Mouse (Mus musculus) neural tube, embryonic 11.5 days (tissue): ENCODE measurements at regions not wholly inside any gene's neighbourhood (a gene's known extent, or its start where the extent isn't known, plus 50 kb on each side); places are given as distances from the start of the nearest gene placed in this dataset.

ENCODE experiments used
- ATAC-seq: fragments of 200-750 bp; cut with Nextera tagmentation; 2 replicates; pipeline ENCODE4 v1.8.0; 2017; ENCODE audit warnings: moderate number of reproducible peaks, mild to moderate bottlenecking, moderate TSS enrichment, moderate library complexity; ENCODE audit not compliant: insufficient read depth, low FRiP score, low TSS enrichment
- DNase-seq: peaks from one replicate; pipeline ENCODE4 v3.0.0-alpha.2; 2015; ENCODE audit warnings: low spot score
- H3K27ac ChIP-seq: fragments of 300-500 bp; sonication (generic); 2 replicates; pipeline ENCODE4 v1.5.1; 2014; ENCODE audit warnings: low read depth, mild to moderate bottlenecking, low read length
- H3K27me3 ChIP-seq: fragments of 300-500 bp; sonication (generic); 2 replicates; pipeline ENCODE4 v1.6.1; 2014; ENCODE audit warnings: mild to moderate bottlenecking, low read length, mixed read lengths; ENCODE audit not compliant: control insufficient read depth, insufficient read depth
- H3K36me3 ChIP-seq: fragments of 300-500 bp; sonication (generic); 2 replicates; pipeline ENCODE4 v1.6.1; 2014; ENCODE audit warnings: mild to moderate bottlenecking, low read length, moderate library complexity, mixed read lengths; ENCODE audit not compliant: control insufficient read depth, insufficient read depth
- H3K4me1 ChIP-seq: fragments of 300-500 bp; sonication (generic); 2 replicates; pipeline ENCODE4 v1.6.1; 2014; ENCODE audit warnings: low read length, mixed read lengths; ENCODE audit not compliant: control insufficient read depth, insufficient read depth
- H3K4me2 ChIP-seq: fragments of 300-500 bp; sonication (generic); 2 replicates; pipeline ENCODE4 v1.6.1; 2014; ENCODE audit warnings: low read depth, mild to moderate bottlenecking, moderate library complexity
- H3K4me3 ChIP-seq: fragments of 300-500 bp; sonication (generic); 2 replicates; pipeline ENCODE4 v1.5.1; 2014; ENCODE audit warnings: low read depth, low read length
- H3K9ac ChIP-seq: fragments of 300-500 bp; sonication (generic); 2 replicates; pipeline ENCODE4 v1.6.1; 2014; ENCODE audit warnings: mild to moderate bottlenecking, low read length
- H3K9me3 ChIP-seq: fragments of 300-500 bp; sonication (generic); 2 replicates; pipeline ENCODE4 v1.6.1; 2016; ENCODE audit warnings: low read length; ENCODE audit not compliant: control insufficient read depth
- WGBS: fragments of 180-500 bp; shearing (Covaris S2); extraction: QIAGEN DNeasy Blood & Tissue Kit; methylation state at CpG from one replicate; pipeline ENCODE4 v1.1.7; 2014; 5-methylcytosine and 5-hydroxymethylcytosine counted together

- Histone ChIP-seq H3K4me3 (no peak overlapping the region), H3K9me3 (no peaks in the 10 kb centered on the region), H3K4me1 (no peaks in the 10 kb centered on the region), H3K27me3 (no peaks in the 10 kb centered on the region), H3K9ac (no peak overlapping the region), H3K36me3 (no peaks in the 10 kb centered on the region), H3K27ac (no peak overlapping the region), H3K4me2 (no peak overlapping the region)
- no peak for DNase-seq
- peak; percentile 53; the same call in 1 of the 2 replicates for ATAC-seq
- 60% methylated on average over 7 of the region's 7 CpGs for WGBS
Observed at GRCm38 (mm10) chr3:66592259-66592658, 295.6 kb upstream of the Veph1 start.

DNA sequence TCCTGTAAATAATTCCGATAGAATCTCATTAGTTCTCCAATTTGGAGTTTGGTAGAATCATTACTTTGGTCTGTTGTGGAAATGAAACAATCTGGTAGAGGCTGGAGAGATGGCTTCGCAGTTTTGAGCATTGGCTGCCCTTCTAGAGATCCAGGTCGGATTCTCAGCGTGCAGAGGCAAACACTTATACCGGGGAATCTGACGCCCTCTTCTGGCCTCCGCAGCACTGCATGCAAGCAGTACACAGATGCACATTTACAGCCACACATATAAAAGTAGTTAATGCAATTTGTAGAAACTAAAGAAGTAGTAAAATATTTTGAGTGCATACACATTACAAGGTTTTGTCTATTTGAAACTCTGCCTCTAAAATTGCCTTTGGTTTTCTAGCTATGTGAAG is 294.1 kb upstream of the Veph1 start:
- DNase-seq (no peak), ATAC-seq (no peak)
- no peaks in the 10 kb centered on the region for H3K27me3 ChIP-seq
- H3K27ac ChIP-seq: no peak overlapping the region
- no peak overlapping the region for H3K9ac ChIP-seq
- no peak overlapping the region for H3K4me3 ChIP-seq
- no peaks in the 10 kb centered on the region for H3K4me1 ChIP-seq
- 63% methylated on average over 7 of the region's 7 CpGs for WGBS
- no peak overlapping the region for H3K4me2 ChIP-seq
- H3K36me3 ChIP-seq: no peaks in the 10 kb centered on the region
- H3K9me3 ChIP-seq: no peaks in the 10 kb centered on the region

- Histone ChIP-seq H3K4me2 (no peak overlapping the region), H3K27me3 (no peaks in the 10 kb centered on the region), H3K27ac (no peak overlapping the region), H3K9ac (no peak overlapping the region), H3K4me3 (no peak overlapping the region), H3K36me3 (no peaks in the 10 kb centered on the region), H3K9me3 (no peaks in the 10 kb centered on the region), H3K4me1 (no peaks in the 10 kb centered on the region)
- no peak for DNase-seq
- no peak for ATAC-seq
- 91% methylated on average over 4 of the region's 4 CpGs for WGBS
Observed at GRCm38 (mm10) chr3:66589483-66589882, 292.8 kb upstream of the Veph1 start.

DNA sequence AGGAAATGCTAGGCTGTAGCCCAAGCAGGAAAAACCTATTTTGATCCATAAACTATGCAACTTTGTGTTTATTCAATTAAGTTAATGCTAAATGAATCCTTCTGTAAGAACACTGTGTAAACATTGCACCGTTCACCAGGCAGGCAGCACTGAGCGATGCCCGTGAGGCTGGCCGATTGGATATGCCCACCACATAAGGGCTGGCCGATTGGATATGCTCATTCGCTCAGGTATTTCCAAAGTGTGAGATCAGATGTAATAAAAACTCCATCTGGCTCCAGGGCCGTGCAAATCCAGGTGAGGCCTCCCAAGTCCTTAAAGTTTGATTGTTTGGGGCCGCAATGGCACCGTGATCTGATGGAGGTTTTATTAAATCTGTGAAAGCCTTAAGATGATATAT is 288.2 kb upstream of the Veph1 start:
- Histone ChIP-seq H3K9me3 (no peaks in the 10 kb centered on the region), H3K4me1 (no peaks in the 10 kb centered on the region), H3K4me3 (no peak overlapping the region), H3K9ac (no peak overlapping the region), H3K36me3 (no peaks in the 10 kb centered on the region), H3K27me3 (no peaks in the 10 kb centered on the region), H3K4me2 (no peak overlapping the region), H3K27ac (no peak overlapping the region)
- WGBS: 88% methylated on average over 9 of the region's 9 CpGs
- DNase-seq (no peak), ATAC-seq (0 out of 2 replicates have a peak, but pooled peaks have one; percentile 27)

DNA sequence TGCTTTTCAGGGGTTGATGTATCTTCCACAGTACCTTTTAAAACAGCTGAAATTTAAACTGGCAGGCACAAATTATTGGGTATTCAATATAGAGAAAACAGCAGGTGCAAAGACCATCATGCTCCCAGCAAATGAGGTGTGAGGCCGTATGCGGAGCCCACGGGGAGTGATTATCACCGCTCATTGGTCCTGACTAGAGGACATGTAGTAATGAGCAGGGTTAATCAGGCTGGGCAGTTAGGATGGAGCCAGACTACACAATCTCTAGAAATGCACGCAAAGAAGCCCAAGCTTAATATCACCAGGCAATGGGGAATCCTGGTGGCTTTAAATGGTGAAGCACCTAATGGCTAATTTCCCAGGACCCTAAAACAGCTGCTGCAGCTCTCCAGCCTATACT is 287.5 kb upstream of the Veph1 start:
- no peak overlapping the region for H3K27ac ChIP-seq
- ATAC-seq (peak; percentile 41; the same call in 1 of the 2 replicates), DNase-seq (peak; percentile 36)
- no peaks in the 10 kb centered on the region for H3K9me3 ChIP-seq
- 73% methylated on average over 5 of the region's 5 CpGs for WGBS
- no peak overlapping the region for H3K4me3 ChIP-seq
- H3K9ac ChIP-seq: no peak overlapping the region
- no peaks in the 10 kb centered on the region for H3K4me1 ChIP-seq
- no peaks in the 10 kb centered on the region for H3K36me3 ChIP-seq
- H3K4me2 ChIP-seq: no peak overlapping the region
- no peaks in the 10 kb centered on the region for H3K27me3 ChIP-seq

DNA sequence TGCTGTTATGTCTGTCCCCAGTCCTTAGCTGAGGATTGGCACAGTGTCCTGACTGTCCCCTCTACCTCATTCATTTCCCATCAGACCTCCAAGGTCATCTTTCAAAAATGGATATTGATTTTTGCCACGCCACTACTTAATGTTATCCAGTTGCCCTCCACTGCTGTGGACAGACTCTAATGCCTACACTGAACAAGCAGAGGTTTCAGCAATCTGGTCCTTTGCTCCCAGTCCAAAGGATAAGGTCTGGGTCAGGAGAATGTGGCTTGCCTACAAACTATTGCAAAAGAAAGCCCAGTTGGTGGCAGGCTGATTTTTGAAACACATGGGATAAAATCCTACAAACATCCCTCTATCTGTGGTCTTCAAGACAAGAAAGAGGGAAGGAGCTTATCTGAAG is 280.0 kb upstream of the Veph1 start:
- Histone ChIP-seq H3K9ac (no peak overlapping the region), H3K9me3 (no peaks in the 10 kb centered on the region), H3K4me1 (no peaks in the 10 kb centered on the region), H3K4me2 (no peak overlapping the region), H3K27me3 (no peaks in the 10 kb centered on the region), H3K4me3 (no peak overlapping the region), H3K36me3 (no peaks in the 10 kb centered on the region), H3K27ac (no peak overlapping the region)
- WGBS: 72% methylated on average over 1 of the region's 1 CpGs
- no peak for DNase-seq
- ATAC-seq: no peak

GRCm38 (mm10) chr3:66574321-66574720 is 277.7 kb upstream of the Veph1 start:
- Histone ChIP-seq H3K27ac (no peak overlapping the region), H3K9ac (no peak overlapping the region), H3K36me3 (no peaks in the 10 kb centered on the region), H3K4me2 (no peak overlapping the region), H3K27me3 (no peaks in the 10 kb centered on the region), H3K4me1 (no peaks in the 10 kb centered on the region), H3K9me3 (no peaks in the 10 kb centered on the region), H3K4me3 (no peak overlapping the region)
- 87% methylated on average over 8 of the region's 8 CpGs for WGBS
- no peak for ATAC-seq
- DNase-seq: no peak

GRCm38 (mm10) chr3:66572887-66573519 is 276.4 kb upstream of the Veph1 start:
- Histone ChIP-seq H3K4me1 (no peaks in the 10 kb centered on the region), H3K4me2 (no peak overlapping the region), H3K27ac (no peak overlapping the region), H3K9ac (no peak overlapping the region), H3K4me3 (no peak overlapping the region), H3K27me3 (no peaks in the 10 kb centered on the region), H3K36me3 (no peaks in the 10 kb centered on the region), H3K9me3 (no peaks in the 10 kb centered on the region)
- DNase-seq (no peak), ATAC-seq (no peak)
- WGBS: 85% methylated on average over 12 of the region's 12 CpGs

DNA sequence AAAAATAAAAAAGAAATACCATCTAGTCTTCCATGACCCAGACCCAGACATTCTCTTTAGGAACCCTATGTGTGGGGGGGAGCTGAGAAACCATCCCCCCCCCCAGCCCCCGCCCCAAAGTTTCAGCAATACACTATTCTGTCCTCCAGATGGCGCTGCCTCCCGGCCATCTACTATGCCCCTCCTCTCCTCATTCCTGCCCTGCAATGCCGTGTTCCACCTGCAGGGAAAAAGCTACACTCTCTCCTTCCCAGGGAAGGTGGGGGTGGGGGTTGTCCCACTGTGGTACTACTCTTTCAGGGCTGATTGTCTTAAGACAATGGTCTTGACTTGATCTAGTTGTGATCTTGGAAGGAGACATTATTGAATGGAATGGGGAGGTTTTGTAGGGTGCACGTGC is 273.7 kb upstream of the Veph1 start:
- Histone ChIP-seq H3K27ac (no peak overlapping the region), H3K27me3 (no peaks in the 10 kb centered on the region), H3K4me3 (no peak overlapping the region), H3K4me2 (no peak overlapping the region), H3K9me3 (no peaks in the 10 kb centered on the region), H3K9ac (no peak overlapping the region), H3K36me3 (no peaks in the 10 kb centered on the region), H3K4me1 (no peaks in the 10 kb centered on the region)
- no peak for DNase-seq
- WGBS: 57% methylated on average over 5 of the region's 5 CpGs
- no peak for ATAC-seq
